Mouse (Mus musculus) layer of hippocampus, adult 2 months (tissue): Measurements from ENCODE around the gene Hcrt. TPM values are rescaled to one million over a fixed set of nuclear protein-coding genes. Genes with fewer than 3 reads are reported as not detected.

ENCODE experiments used
- DNase-seq, 2 experiments: peaks; one replicate each; pipeline ENCODE4 v3.0.0; 2022; ENCODE audit warnings: low spot score in 2 of 2
- H3K27ac ChIP-seq: fragments of 200-600 bp; 2 replicates; pipeline ENCODE4 v1.8.1; 2022
- H3K4me3 ChIP-seq: fragments of 200-600 bp; 2 replicates; pipeline ENCODE4 v1.8.1; 2022; ENCODE audit warnings: mild to moderate bottlenecking
- CTCF ChIP-seq: fragments of 200-600 bp; conservative IDR thresholded peaks from 2 replicates; pipeline ENCODE4 v1.8.1; 2022; ENCODE audit warnings: antibody characterized with exemption, mild to moderate bottlenecking, moderate library complexity
- total RNA-seq, 2 experiments: library from RNA; stranded (reverse); gene quantifications; 2 replicates each; pipeline ENCODE4 v1.2.3; 2021

The Hcrt gene
- total RNA-seq, 2 experiments from 2014 or later, result not detected

- TF ChIP-seq CTCF, result no peak
- Histone ChIP-seq H3K4me3 (no peak overlapping the region), H3K27ac (no peak overlapping the region)
- DNase-seq, result no peak
Measured at GRCm38 (mm10) chr11:100784286-100784685, 21.6 kb upstream of the Hcrt start.

GRCm38 (mm10) chr11:100782568-100782967 is 19.8 kb upstream of the Hcrt start:
- no peak for TF ChIP-seq CTCF
- DNase-seq, result no peak
- no peak overlapping the region for H3K4me3 ChIP-seq
- H3K27ac ChIP-seq, result no peak overlapping the region

- TF ChIP-seq CTCF, result no peak
- Histone ChIP-seq H3K27ac (no peak overlapping the region), H3K4me3 (no peak overlapping the region)
- no peak for DNase-seq
Measured at GRCm38 (mm10) chr11:100781763-100782475, 19.2 kb upstream of the Hcrt start.

GRCm38 (mm10) chr11:100780247-100780646 is 17.5 kb upstream of the Hcrt start:
- DNase-seq, result no peak
- H3K27ac ChIP-seq, result no peak overlapping the region
- no peak overlapping the region for H3K4me3 ChIP-seq
- TF ChIP-seq CTCF, result no peak

GRCm38 (mm10) chr11:100778069-100778468 is 15.3 kb upstream of the Hcrt start:
- TF ChIP-seq CTCF, result no peak
- no peak overlapping the region for H3K4me3 ChIP-seq

DNA sequence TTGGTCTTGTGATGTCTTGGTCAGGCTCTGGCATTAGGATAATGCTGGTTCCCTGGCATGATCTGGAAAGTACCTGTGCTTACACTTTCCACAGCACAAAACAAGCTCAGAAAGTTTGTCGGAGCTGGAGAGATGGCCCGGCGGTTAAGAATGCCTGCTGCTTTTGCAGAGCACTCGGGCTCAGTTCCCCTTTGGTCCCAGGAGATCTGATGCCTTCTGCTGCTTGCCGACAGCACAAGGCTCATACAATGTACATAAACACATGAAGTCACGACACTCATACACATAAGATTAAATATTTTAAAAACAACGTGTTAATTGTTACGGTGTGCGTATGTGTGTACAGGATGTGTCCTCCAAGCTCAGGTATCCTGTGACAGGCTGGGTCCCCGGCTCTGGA is 13.2 kb upstream of the Hcrt start:
- DNase-seq, result no peak
- TF ChIP-seq CTCF, result no peak
- H3K4me3 ChIP-seq, result no peak overlapping the region
- H3K27ac ChIP-seq, result no peak overlapping the region

More at GRCm38 (mm10) chr11:100778069-100778468, 15.3 kb upstream of the Hcrt start:
- no peak overlapping the region for H3K27ac ChIP-seq
- DNase-seq, result no peak

GRCm38 (mm10) chr11:100774261-100774660 is 11.5 kb upstream of the Hcrt start:
- TF ChIP-seq CTCF, result no peak
- no peak overlapping the region for H3K4me3 ChIP-seq
- H3K27ac ChIP-seq, result no peak overlapping the region
- DNase-seq, result no peak

DNA sequence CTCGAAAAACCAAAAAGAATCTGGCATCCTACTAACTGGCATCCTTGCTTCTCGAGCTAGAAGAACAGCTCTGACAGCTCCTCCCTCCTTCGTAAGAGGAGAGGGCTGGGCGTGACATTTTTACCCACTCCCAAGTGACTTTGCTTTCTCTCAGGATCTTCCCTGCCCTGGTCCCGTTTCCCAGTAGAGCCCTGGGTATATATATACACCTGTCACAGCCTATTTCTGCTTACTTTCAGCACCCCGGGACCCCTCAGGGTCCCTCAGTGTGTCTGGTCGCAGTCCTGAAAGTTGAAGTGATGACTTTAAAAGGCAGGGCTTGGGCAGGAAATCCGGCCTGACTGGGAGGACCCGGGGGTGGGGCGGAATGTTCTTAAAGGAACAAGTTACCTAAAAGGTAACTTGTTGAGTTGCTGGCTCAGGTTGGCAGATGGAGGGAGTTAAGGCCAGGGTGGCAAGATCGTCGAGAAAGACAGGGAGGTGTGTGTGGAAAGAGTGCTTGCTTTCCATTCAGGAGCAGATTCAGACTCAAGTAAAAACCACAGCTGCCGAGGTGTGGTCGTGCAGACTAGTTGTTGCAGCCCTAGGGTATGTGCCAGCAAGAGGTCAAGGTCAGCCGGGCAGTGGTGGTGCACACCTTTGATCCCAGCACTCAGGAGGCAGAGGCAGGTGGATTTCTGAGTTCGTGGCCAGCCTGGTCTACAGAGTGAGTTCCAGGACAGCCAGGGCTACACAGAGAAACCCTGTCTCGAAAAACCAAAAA is 8.1 kb upstream of the Hcrt start, which contains the start of gene Ghdc:
TSS of gene Ghdc (minus strand) at position 312 of the 763 bp plus-strand sequence.
- peak within 1 kb of the TSS; percentile 87 for H3K27ac ChIP-seq
- peak; percentile 67 to 79 for DNase-seq
- no peak for TF ChIP-seq CTCF
- peak within 1 kb of the TSS; percentile 66 for H3K4me3 ChIP-seq

DNA sequence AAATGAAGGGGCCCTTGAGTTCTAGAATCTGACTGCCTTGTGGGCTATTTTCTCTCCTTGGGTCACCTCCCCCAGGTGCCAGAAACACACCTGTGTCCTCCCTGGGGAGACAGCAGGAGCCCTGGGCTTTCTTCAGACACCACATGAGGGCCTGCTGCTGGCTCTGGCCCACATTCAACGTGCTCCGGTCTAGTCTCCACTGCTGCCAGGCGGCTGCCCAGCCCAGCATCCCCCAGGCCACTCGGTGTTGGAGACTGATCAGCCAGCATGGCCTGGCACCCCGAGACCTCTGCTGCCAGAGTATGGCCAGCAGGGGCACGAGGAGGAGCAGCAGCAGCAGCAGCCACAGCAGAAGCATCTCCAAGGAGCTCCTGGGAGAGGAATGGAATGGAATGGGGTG is 7.2 kb upstream of the Hcrt start:
- peak overlapping the region; percentile 87 for H3K27ac ChIP-seq
- no peak for DNase-seq
- peak overlapping the region; percentile 66 for H3K4me3 ChIP-seq
- no peak for TF ChIP-seq CTCF

GRCm38 (mm10) chr11:100767871-100768270 is 5.1 kb upstream of the Hcrt start:
- no peak for DNase-seq
- H3K27ac ChIP-seq, result no peak overlapping the region
- H3K4me3 ChIP-seq, result no peak overlapping the region
- no peak for TF ChIP-seq CTCF

DNA sequence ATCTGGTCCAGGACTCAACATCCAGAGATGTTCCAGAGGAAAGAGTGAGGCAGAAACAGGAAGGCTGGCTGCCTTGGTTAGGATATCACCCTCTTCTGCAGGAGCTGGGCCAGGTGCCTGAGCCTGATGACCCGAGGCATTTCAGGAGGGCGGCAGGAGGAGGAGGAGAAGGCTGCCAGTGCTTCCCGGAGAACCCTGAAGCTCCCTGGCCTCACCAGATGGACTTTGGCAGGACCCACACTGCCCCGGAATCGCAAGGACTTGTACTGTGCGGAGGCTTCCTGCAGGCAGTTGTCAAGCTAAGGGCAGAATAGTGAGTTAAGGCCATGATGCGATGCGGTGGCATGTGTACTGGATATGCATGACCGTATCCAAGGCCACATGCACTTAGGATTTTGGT is 4.0 kb upstream of the Hcrt start:
- H3K27ac ChIP-seq, result no peak overlapping the region
- H3K4me3 ChIP-seq, result no peak overlapping the region
- TF ChIP-seq CTCF, result no peak
- DNase-seq, result no peak

- Histone ChIP-seq H3K4me3 (peak overlapping the region; percentile 56), H3K27ac (peak overlapping the region; percentile 21)
- peak; percentile 89 for TF ChIP-seq CTCF
- peak; percentile 75 to 85 for DNase-seq
Measured at GRCm38 (mm10) chr11:100761547-100762045, 1.1 kb downstream of the Hcrt start.

DNA sequence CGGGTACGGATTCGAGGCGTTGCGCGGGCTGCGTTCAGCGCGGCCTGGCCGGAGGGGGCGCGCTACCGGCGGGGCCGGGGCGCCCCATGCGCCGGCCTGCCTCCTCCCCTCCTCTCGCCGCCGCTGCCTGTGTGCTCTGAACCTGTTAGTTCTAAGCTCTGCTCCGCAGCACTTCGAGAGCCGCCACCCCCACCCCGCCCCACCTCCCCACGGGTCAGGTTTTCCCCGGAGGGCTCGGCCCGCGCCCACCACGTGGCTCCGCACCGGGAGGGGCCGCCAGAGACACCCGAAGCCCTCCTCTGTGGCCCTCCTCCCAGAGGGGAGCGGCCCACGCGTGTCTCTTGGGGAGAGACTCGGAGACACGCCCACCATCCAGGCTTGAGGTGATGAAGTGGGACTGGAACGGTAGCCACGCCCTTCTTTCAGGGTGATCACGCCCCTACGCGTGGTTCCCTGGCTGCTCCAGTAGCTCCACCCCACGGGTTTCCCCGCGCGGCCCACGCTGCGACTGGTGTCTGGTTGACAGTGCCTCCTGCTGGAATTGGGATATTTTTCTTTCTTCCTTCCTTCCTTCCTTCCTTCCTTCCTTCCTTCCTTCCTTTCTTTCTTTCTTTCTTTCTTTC is 3.0 kb downstream of the Hcrt start, which contains the start of gene Kcnh4:
TSS of gene Kcnh4 (minus strand) at position 332 of the 623 bp plus-strand sequence.
- TF ChIP-seq CTCF, result peak; percentile 63
- Histone ChIP-seq H3K27ac (peak within 1 kb of the TSS; percentile 62; the same call in 1 of the 2 replicates), H3K4me3 (peak within 1 kb of the TSS; percentile 56)
- peak; percentile 88 to 90 for DNase-seq
